Mouse (Mus musculus): ENCODE results near the gene Prkcz. TPM values are rescaled to one million over a fixed set of nuclear protein-coding genes. Genes with fewer than 3 reads are reported as not detected.
A peak's percentile ranks its signal among the peaks of the same experiment; 100 is the strongest.

The Prkcz gene
- total and polyA plus RNA-seq, 3 experiments: 0.16 to 11.8 (median 1.6) TPM

GRCm38 (mm10) chr4:155274851-155275250 lies 86.3 kb downstream of the Prkcz start:
- no peak for DNase-seq (ENCODE audit: extremely low read depth)
- peaks cover 62% of the 10 kb centered on the region for H3K27me3 ChIP-seq (replicated peaks)
- no peaks in the 10 kb centered on the region for H3K79me2 ChIP-seq (replicated peaks; ENCODE audit: control insufficient read depth, extremely low read depth, insufficient read depth, poor library complexity, severe bottlenecking)
- H3K4me2 ChIP-seq (ENCODE audit: insufficient read depth, low read depth, poor library complexity, severe bottlenecking): no peak overlapping the region
- TF ChIP-seq MXI1 (IDR thresholded peaks at IDR 0.05; ENCODE audit: low read depth, low read length) (no peak), ZKSCAN1 (IDR thresholded peaks at IDR 0.05; ENCODE audit: borderline replicate concordance, low read depth, low read length) (no peak), USF1 (IDR thresholded peaks at IDR 0.05; ENCODE audit: low read depth, low read length) (no peak), CTCF (conservative IDR thresholded peaks at IDR 0.05 in 1 of 2, IDR thresholded peaks at IDR 0.05 in 1 of 2; ENCODE audit: low read depth in 2 of 2, low read length in 2 of 2) (no peak), TBP (conservative IDR thresholded peaks at IDR 0.05; ENCODE audit: low read depth, low read length) (no peak), MAFK (IDR thresholded peaks at IDR 0.05; ENCODE audit: insufficient replicate concordance, low read length) (no peak), NELFE (IDR thresholded peaks at IDR 0.05; ENCODE audit: low read depth, low read length) (no peak), ZMIZ1 (IDR thresholded peaks at IDR 0.05; ENCODE audit: low read depth, low read length) (no peak), JUND (conservative IDR thresholded peaks at IDR 0.05; ENCODE audit: low read depth, low read length) (no peak), MAZ (IDR thresholded peaks at IDR 0.05; ENCODE audit: low read depth, low read length) (no peak), EP300 (IDR thresholded peaks at IDR 0.05; ENCODE audit: low read length) (no peak), BHLHE40 (IDR thresholded peaks at IDR 0.05; ENCODE audit: low read depth, low read length) (no peak), E2F4 (IDR thresholded peaks at IDR 0.05; ENCODE audit: insufficient replicate concordance, low read depth, low read length) (no peak), POLR2AphosphoS2 (IDR thresholded peaks at IDR 0.05; ENCODE audit: low read depth, low read length) (no peak)
- peaks cover 6 to 11% of the 10 kb centered on the region in 2 experiments for H3K4me1 ChIP-seq (ENCODE audit: control insufficient read depth in 1 of 2, insufficient read depth in 2 of 2)
- H3K36me3 ChIP-seq (replicated peaks in 1 of 2; ENCODE audit: control insufficient read depth in 1 of 2, insufficient read depth in 1 of 2, low read length in 1 of 2): no peaks in the 10 kb centered on the region
- no peak overlapping the region for H3K4me3 ChIP-seq (replicated peaks in 1 of 3; ENCODE audit: low read depth in 2 of 3, low read length in 2 of 3, poor library complexity in 1 of 3)
- no peak overlapping the region for H3K9ac ChIP-seq (ENCODE audit: insufficient read depth, low read depth)
- H3K27ac ChIP-seq (ENCODE audit: insufficient read depth, low read depth): no peak overlapping the region
- in situ Hi-C loops (cut with MboI; ENCODE audit: low pct_ligation_motif_present, low pct_unique_long_range_greater_than_20kb, low sequenced_read_pairs): no loop called here
- dilution Hi-C loops (cut with MboI; ENCODE audit: extremely low pct_ligation_motif_present, extremely low pct_unique_long_range_greater_than_20kb, low sequenced_read_pairs): no loop called here
- no peaks in the 10 kb centered on the region for H3K9me3 ChIP-seq (replicated peaks; ENCODE audit: low read length)

- no peak for DNase-seq (ENCODE audit: extremely low read depth)
- no peaks in the 10 kb centered on the region for H3K36me3 ChIP-seq (replicated peaks in 1 of 2; ENCODE audit: control insufficient read depth in 1 of 2, insufficient read depth in 1 of 2, low read length in 1 of 2)
- no peak overlapping the region for H3K4me2 ChIP-seq (ENCODE audit: insufficient read depth, low read depth, poor library complexity, severe bottlenecking)
- H3K27ac ChIP-seq (ENCODE audit: insufficient read depth, low read depth): no peak overlapping the region
- H3K9me3 ChIP-seq (replicated peaks; ENCODE audit: low read length): no peaks in the 10 kb centered on the region
- H3K79me2 ChIP-seq (replicated peaks; ENCODE audit: control insufficient read depth, extremely low read depth, insufficient read depth, poor library complexity, severe bottlenecking): no peaks in the 10 kb centered on the region
- peaks cover 62% of the 10 kb centered on the region for H3K27me3 ChIP-seq (replicated peaks)
- no peak overlapping the region for H3K4me3 ChIP-seq (replicated peaks in 1 of 3; ENCODE audit: low read depth in 2 of 3, low read length in 2 of 3, poor library complexity in 1 of 3)
- no peak overlapping the region for H3K9ac ChIP-seq (ENCODE audit: insufficient read depth, low read depth)
- in situ Hi-C loops (cut with MboI; ENCODE audit: low pct_ligation_motif_present, low pct_unique_long_range_greater_than_20kb, low sequenced_read_pairs): no loop called here
- peaks cover 6 to 11% of the 10 kb centered on the region in 2 experiments for H3K4me1 ChIP-seq (ENCODE audit: control insufficient read depth in 1 of 2, insufficient read depth in 2 of 2)
- no peak for TF ChIP-seq JUND (conservative IDR thresholded peaks at IDR 0.05; ENCODE audit: low read depth, low read length)
- dilution Hi-C loops (cut with MboI; ENCODE audit: extremely low pct_ligation_motif_present, extremely low pct_unique_long_range_greater_than_20kb, low sequenced_read_pairs): no loop called here
These were observed 86.7 kb downstream of the Prkcz start for GRCm38 (mm10) chr4:155274451-155274850.

- Histone ChIP-seq H3K4me1 (ENCODE audit: control insufficient read depth in 1 of 2, insufficient read depth in 2 of 2) (no peaks in the 10 kb centered on the region; a peak in 1 of 4 replicates), H3K4me2 (ENCODE audit: insufficient read depth, low read depth, poor library complexity, severe bottlenecking) (no peak overlapping the region), H3K79me2 (replicated peaks; ENCODE audit: control insufficient read depth, extremely low read depth, insufficient read depth, poor library complexity, severe bottlenecking) (no peaks in the 10 kb centered on the region), H3K9me3 (replicated peaks; ENCODE audit: low read length) (no peaks in the 10 kb centered on the region), H3K27ac (ENCODE audit: insufficient read depth, low read depth) (no peak overlapping the region), H3K36me3 (replicated peaks in 1 of 2; ENCODE audit: control insufficient read depth in 1 of 2, insufficient read depth in 1 of 2, low read length in 1 of 2) (no peaks in the 10 kb centered on the region), H3K27me3 (replicated peaks) (peaks cover 46% of the 10 kb centered on the region), H3K4me3 (replicated peaks in 1 of 3; ENCODE audit: low read depth in 2 of 3, low read length in 2 of 3, poor library complexity in 1 of 3) (no peak overlapping the region), H3K9ac (ENCODE audit: insufficient read depth, low read depth) (no peak overlapping the region)
- dilution Hi-C loops (cut with MboI; ENCODE audit: extremely low pct_ligation_motif_present, extremely low pct_unique_long_range_greater_than_20kb, low sequenced_read_pairs): no loop called here
- DNase-seq (ENCODE audit: extremely low read depth): peak; percentile 61
- in situ Hi-C loops (cut with MboI; ENCODE audit: low pct_ligation_motif_present, low pct_unique_long_range_greater_than_20kb, low sequenced_read_pairs): no loop called here
- peak; percentile 92 for TF ChIP-seq SMC3 (IDR thresholded peaks at IDR 0.05; ENCODE audit: low read depth, low read length)
- TF ChIP-seq HCFC1 (IDR thresholded peaks at IDR 0.05; ENCODE audit: low read depth, low read length): no peak
- peak; percentile 12 to 91; a peak in 2 of 4 replicates for TF ChIP-seq CTCF (conservative IDR thresholded peaks at IDR 0.05 in 1 of 2, IDR thresholded peaks at IDR 0.05 in 1 of 2; ENCODE audit: low read depth in 2 of 2, low read length in 2 of 2)
- peak; percentile 71 for TF ChIP-seq RAD21 (IDR thresholded peaks at IDR 0.05; ENCODE audit: low read depth, low read length)
- no peak for TF ChIP-seq E2F4 (IDR thresholded peaks at IDR 0.05; ENCODE audit: insufficient replicate concordance, low read depth, low read length)
- no peak for TF ChIP-seq EP300 (IDR thresholded peaks at IDR 0.05; ENCODE audit: low read length)
- 0 out of 2 replicates have a peak, but pooled peaks have one; percentile 15 for TF ChIP-seq MYC (IDR thresholded peaks at IDR 0.05; ENCODE audit: low read depth, low read length)
These were observed 92.8 kb downstream of the Prkcz start for GRCm38 (mm10) chr4:155268382-155268781.
